Mouse (Mus musculus) stomach, embryonic 14.5 days (tissue): Measurements from ENCODE around the gene Chat. TPM values are rescaled to one million over a fixed set of nuclear protein-coding genes. Genes with fewer than 3 reads are reported as not detected.

Experiments used
- ATAC-seq: fragments of 200-750 bp; cut with Nextera tagmentation; 2 replicates; pipeline ENCODE4 v1.8.0; 2017; ENCODE audit warnings: low read depth, moderate TSS enrichment; ENCODE audit not compliant: insufficient number of reproducible peaks, insufficient read depth, low FRiP score
- H3K27ac ChIP-seq: fragments of 300-500 bp; sonication (generic); 2 replicates; pipeline ENCODE4 v1.5.1; 2014; ENCODE audit warnings: mild to moderate bottlenecking, low read length, moderate library complexity, mixed read lengths
- H3K27me3 ChIP-seq: fragments of 300-500 bp; sonication (generic); 2 replicates; pipeline ENCODE4 v1.6.1; 2014; ENCODE audit warnings: low read length, control low read depth, mixed read lengths; ENCODE audit not compliant: control insufficient read depth, insufficient read depth
- H3K36me3 ChIP-seq: fragments of 300-500 bp; sonication (generic); 2 replicates; pipeline ENCODE4 v1.6.1; 2014; ENCODE audit warnings: mild to moderate bottlenecking, control low read depth, low read length, moderate library complexity, mixed read lengths; ENCODE audit not compliant: control insufficient read depth, insufficient read depth
- H3K4me1 ChIP-seq: fragments of 300-500 bp; sonication (generic); 2 replicates; pipeline ENCODE4 v1.6.1; 2014; ENCODE audit warnings: low read length, control low read depth, mixed read lengths; ENCODE audit not compliant: control insufficient read depth, insufficient read depth
- H3K4me2 ChIP-seq: fragments of 300-500 bp; sonication (generic); replicated peaks from 2 replicates; pipeline ENCODE4 v1.6.1; 2014; ENCODE audit warnings: low read depth, low read length, control low read depth
- H3K4me3 ChIP-seq: fragments of 300-500 bp; sonication (generic); 2 replicates; pipeline ENCODE4 v1.5.1; 2014; ENCODE audit warnings: low read depth, low read length, control low read depth
- H3K9ac ChIP-seq: fragments of 300-500 bp; sonication (generic); replicated peaks from 2 replicates; pipeline ENCODE4 v1.6.1; 2014; ENCODE audit warnings: low read depth, mild to moderate bottlenecking, control low read depth, low read length, moderate library complexity, mixed read lengths
- H3K9me3 ChIP-seq: fragments of 300-500 bp; sonication (generic); 2 replicates; pipeline ENCODE4 v1.6.1; 2016; ENCODE audit warnings: low read depth, low read length, control low read depth; ENCODE audit not compliant: control insufficient read depth
- WGBS: fragments of 180-500 bp; shearing (Covaris S2); extraction: QIAGEN DNeasy Blood & Tissue Kit; methylation state at CpG from one replicate; pipeline ENCODE4 v1.1.7; 2014; 5-methylcytosine and 5-hydroxymethylcytosine counted together
- polyA plus RNA-seq: library from polyadenylated mRNA; unstranded; fragments of >200 nt; fragmentation: Nextera tagmentation; extraction: Ambion mirVana; gene quantifications from 2 replicates; pipeline ENCODE4 v1.2.1, GENCODE M21; 2014

Chat gene
- polyA plus RNA-seq, 1 experiment from 2014 or later, result 0.90 TPM

GRCm38 (mm10) chr14:32467606-32468005 lies 1.8 kb upstream of the Chat start:
- no peaks in the 10 kb centered on the region for H3K36me3 ChIP-seq
- no peak for ATAC-seq
- no peaks in the 10 kb centered on the region for H3K9me3 ChIP-seq
- no peak overlapping the region for H3K9ac ChIP-seq
- H3K27ac ChIP-seq, result no peak overlapping the region
- H3K27me3 ChIP-seq, result peaks cover 40% of the 10 kb centered on the region
- H3K4me1 ChIP-seq, result 0 out of 2 replicates have a peak, but pooled peaks cover 3% of the 10 kb centered on the region
- 4% methylated on average over 5 of the region's 5 CpGs for WGBS
- no peak overlapping the region for H3K4me2 ChIP-seq
- no peak overlapping the region for H3K4me3 ChIP-seq

- no peak overlapping the region for H3K9ac ChIP-seq
- no peaks in the 10 kb centered on the region for H3K9me3 ChIP-seq
- H3K4me2 ChIP-seq, result peak overlapping the region; percentile 63
- H3K36me3 ChIP-seq, result no peaks in the 10 kb centered on the region
- H3K4me1 ChIP-seq, result 0 out of 2 replicates have a peak, but pooled peaks cover 3% of the 10 kb centered on the region
- ATAC-seq, result no peak
- no peak overlapping the region for H3K27ac ChIP-seq
- peak overlapping the region; percentile 35 for H3K4me3 ChIP-seq
- H3K27me3 ChIP-seq, result peaks cover 57% of the 10 kb centered on the region
- WGBS, result 1% methylated on average over 9 of the region's 11 CpGs
Measured at GRCm38 (mm10) chr14:32465506-32465870, 301 bp downstream of the Chat start.

GRCm38 (mm10) chr14:32464601-32465505 lies 936 bp downstream of the Chat start, which contains the start of gene Slc18a3:
Slc18a3 (minus strand) TSS chr14:32464850.
- Histone ChIP-seq H3K36me3 (no peaks in the 10 kb centered on the region), H3K9me3 (no peaks in the 10 kb centered on the region), H3K27ac (no peak within 1 kb of the TSS), H3K4me2 (peak within 1 kb of the TSS; percentile 63), H3K9ac (no peak within 1 kb of the TSS), H3K27me3 (peaks cover 58% of the 10 kb centered on the region), H3K4me1 (0 out of 2 replicates have a peak, but pooled peaks cover 3% of the 10 kb centered on the region), H3K4me3 (peak within 1 kb of the TSS; percentile 35)
- ATAC-seq, result no peak
- WGBS, result 1% methylated on average over 58 of the region's 70 CpGs

- Histone ChIP-seq H3K9ac (no peak overlapping the region), H3K36me3 (no peaks in the 10 kb centered on the region), H3K9me3 (no peaks in the 10 kb centered on the region), H3K27me3 (peaks cover 67% of the 10 kb centered on the region), H3K4me3 (peak overlapping the region; percentile 35), H3K27ac (no peak overlapping the region), H3K4me2 (peak overlapping the region; percentile 63; the same call in 1 of the 2 replicates), H3K4me1 (0 out of 2 replicates have a peak, but pooled peaks cover 3% of the 10 kb centered on the region)
- no peak for ATAC-seq
- 4% methylated on average over 74 of the region's 74 CpGs for WGBS
Measured at GRCm38 (mm10) chr14:32463211-32464040, 2.4 kb downstream of the Chat start.

GRCm38 (mm10) chr14:32452552-32452951 lies 13.2 kb downstream of the Chat start:
- Histone ChIP-seq H3K27me3 (no peaks in the 10 kb centered on the region), H3K9me3 (no peaks in the 10 kb centered on the region), H3K27ac (no peak overlapping the region), H3K4me1 (no peaks in the 10 kb centered on the region), H3K4me2 (no peak overlapping the region), H3K4me3 (no peak overlapping the region), H3K36me3 (no peaks in the 10 kb centered on the region), H3K9ac (no peak overlapping the region)
- ATAC-seq, result no peak
- 6% methylated on average over 4 of the region's 4 CpGs for WGBS

GRCm38 (mm10) chr14:32446989-32447388 lies 18.8 kb downstream of the Chat start:
- no peak overlapping the region for H3K9ac ChIP-seq
- no peaks in the 10 kb centered on the region for H3K9me3 ChIP-seq
- H3K36me3 ChIP-seq, result no peaks in the 10 kb centered on the region
- no peak overlapping the region for H3K27ac ChIP-seq
- ATAC-seq, result no peak
- H3K4me3 ChIP-seq, result no peak overlapping the region
- H3K4me1 ChIP-seq, result no peaks in the 10 kb centered on the region
- no peak overlapping the region for H3K4me2 ChIP-seq
- no peaks in the 10 kb centered on the region for H3K27me3 ChIP-seq
- WGBS, result 68% methylated on average over 6 of the region's 6 CpGs

GRCm38 (mm10) chr14:32443446-32443845 lies 22.3 kb downstream of the Chat start:
- no peaks in the 10 kb centered on the region for H3K4me1 ChIP-seq
- H3K36me3 ChIP-seq, result no peaks in the 10 kb centered on the region
- H3K9me3 ChIP-seq, result no peaks in the 10 kb centered on the region
- ATAC-seq, result no peak
- H3K4me3 ChIP-seq, result no peak overlapping the region
- H3K27ac ChIP-seq, result no peak overlapping the region
- H3K4me2 ChIP-seq, result no peak overlapping the region
- 39% methylated on average over 8 of the region's 8 CpGs for WGBS
- H3K27me3 ChIP-seq, result no peaks in the 10 kb centered on the region
- no peak overlapping the region for H3K9ac ChIP-seq

GRCm38 (mm10) chr14:32439744-32440143 lies 26.0 kb downstream of the Chat start:
- Histone ChIP-seq H3K4me2 (no peak overlapping the region), H3K9ac (no peak overlapping the region), H3K4me3 (no peak overlapping the region), H3K4me1 (no peaks in the 10 kb centered on the region), H3K9me3 (no peaks in the 10 kb centered on the region), H3K27me3 (no peaks in the 10 kb centered on the region), H3K36me3 (no peaks in the 10 kb centered on the region), H3K27ac (peak overlapping the region; percentile 77; the same call in 1 of the 2 replicates)
- ATAC-seq, result peak; percentile 76; the same call in 1 of the 2 replicates
- 12% methylated on average over 3 of the region's 3 CpGs for WGBS
